Mouse (Mus musculus) heart, embryonic 16.5 days (tissue): ENCODE measurements at regions not wholly inside any gene's neighbourhood (a gene's known extent, or its start where the extent isn't known, plus 50 kb on each side); places are given as distances from the start of the nearest gene placed in this dataset.
"Not testable (repeated sequence)": the region's sequence is repeated elsewhere in the genome, so short reads cannot be mapped to it uniquely, and the experiment has no call there.

ENCODE experiments used
- ATAC-seq: fragments of 200-750 bp; cut with Nextera tagmentation; replicated peaks from 2 replicates; pipeline ENCODE4 v1.8.0; 2017; ENCODE audit warnings: moderate number of reproducible peaks; ENCODE audit not compliant: insufficient read depth, low FRiP score; ENCODE audit errors: extremely low read depth
- H3K27ac ChIP-seq: fragments of 300-500 bp; sonication (generic); 2 replicates; pipeline ENCODE4 v1.5.1; 2014; ENCODE audit warnings: mild to moderate bottlenecking, low read length, control low read depth, moderate library complexity
- H3K27me3 ChIP-seq: fragments of 300-500 bp; sonication (generic); 2 replicates; pipeline ENCODE4 v1.6.1; 2014; ENCODE audit warnings: low read length, mixed read lengths; ENCODE audit not compliant: control insufficient read depth, insufficient read depth
- H3K36me3 ChIP-seq: fragments of 300-500 bp; sonication (generic); 2 replicates; pipeline ENCODE4 v1.6.1; 2014; ENCODE audit not compliant: control insufficient read depth, insufficient read depth
- H3K4me1 ChIP-seq: fragments of 300-500 bp; sonication (generic); 2 replicates; pipeline ENCODE4 v1.6.1; 2014; ENCODE audit warnings: low read length, mixed read lengths; ENCODE audit not compliant: control insufficient read depth, insufficient read depth
- H3K4me2 ChIP-seq: fragments of 300-500 bp; sonication (generic); 2 replicates; pipeline ENCODE4 v1.6.1; 2014; ENCODE audit warnings: low read depth, mild to moderate bottlenecking, control low read depth, low read length
- H3K4me3 ChIP-seq: fragments of 300-500 bp; sonication (generic); 2 replicates; pipeline ENCODE4 v1.5.1; 2014; ENCODE audit warnings: mild to moderate bottlenecking, control low read depth, low read length
- H3K9ac ChIP-seq: fragments of 300-500 bp; sonication (generic); 2 replicates; pipeline ENCODE4 v1.6.1; 2014; ENCODE audit warnings: low read length, control low read depth
- H3K9me3 ChIP-seq: fragments of 300-500 bp; sonication (generic); replicated peaks from 2 replicates; pipeline ENCODE4 v1.6.1; 2016; ENCODE audit warnings: low read length; ENCODE audit not compliant: control insufficient read depth
- WGBS: fragments of 180-500 bp; shearing (Covaris S2); extraction: QIAGEN DNeasy Blood & Tissue Kit; methylation state at CpG from one replicate; pipeline ENCODE4 v1.1.7; 2014; 5-methylcytosine and 5-hydroxymethylcytosine counted together

- Histone ChIP-seq H3K4me2 (no peak overlapping the region), H3K27me3 (no peaks in the 10 kb centered on the region), H3K4me3 (no peak overlapping the region), H3K27ac (no peak overlapping the region), H3K4me1 (no peaks in the 10 kb centered on the region), H3K9me3 (no peaks in the 10 kb centered on the region), H3K36me3 (no peaks in the 10 kb centered on the region), H3K9ac (no peak overlapping the region)
- 43% methylated on average over 6 of the region's 6 CpGs for WGBS
- ATAC-seq = no peak
Observed at GRCm38 (mm10) chr2:114723971-114724666, 69.4 kb upstream of the Dph6 start.

DNA sequence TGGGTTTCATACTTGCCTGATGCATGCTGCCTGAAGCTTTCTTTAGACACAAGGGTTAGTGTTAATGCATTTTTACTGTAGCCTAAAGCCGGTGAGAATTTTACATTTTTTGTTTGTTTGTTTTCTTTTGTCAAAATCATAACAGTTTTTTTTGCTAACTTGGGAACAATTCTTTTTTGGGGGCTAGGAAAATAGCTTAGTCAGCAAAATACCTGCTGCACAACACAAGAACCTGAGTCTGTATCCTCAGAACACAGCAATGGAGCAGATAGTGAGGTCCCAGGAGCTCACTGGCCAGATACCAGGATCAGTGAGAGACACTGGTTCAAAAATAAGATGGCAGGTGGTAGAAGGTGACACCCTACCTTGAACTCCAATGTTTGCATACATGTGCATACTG lies 72.4 kb upstream of the Dph6 start:
- Histone ChIP-seq H3K9ac (no peak overlapping the region), H3K36me3 (no peaks in the 10 kb centered on the region), H3K4me3 (no peak overlapping the region), H3K4me1 (no peaks in the 10 kb centered on the region), H3K27me3 (no peaks in the 10 kb centered on the region), H3K9me3 (no peaks in the 10 kb centered on the region), H3K27ac (no peak overlapping the region), H3K4me2 (no peak overlapping the region)
- WGBS = 85% methylated on average over 1 of the region's 1 CpGs
- no peak for ATAC-seq

GRCm38 (mm10) chr2:114734861-114735569 lies 80.3 kb upstream of the Dph6 start:
- H3K4me3 ChIP-seq = no peak overlapping the region
- H3K27ac ChIP-seq = no peak overlapping the region
- ATAC-seq = no peak
- H3K27me3 ChIP-seq = no peaks in the 10 kb centered on the region
- no peaks in the 10 kb centered on the region for H3K9me3 ChIP-seq
- no peak overlapping the region for H3K4me2 ChIP-seq
- H3K36me3 ChIP-seq = no peaks in the 10 kb centered on the region
- no peak overlapping the region for H3K9ac ChIP-seq
- peaks cover 3% of the 10 kb centered on the region; the same call in 1 of the 2 replicates for H3K4me1 ChIP-seq
- 32% methylated on average over 4 of the region's 4 CpGs for WGBS

GRCm38 (mm10) chr2:114739421-114740212 lies 84.9 kb upstream of the Dph6 start:
- WGBS = 47% methylated on average over 11 of the region's 11 CpGs
- ATAC-seq = no peak
- H3K27me3 ChIP-seq = no peaks in the 10 kb centered on the region
- no peak overlapping the region for H3K4me3 ChIP-seq
- H3K4me2 ChIP-seq = no peak overlapping the region
- H3K9me3 ChIP-seq = no peaks in the 10 kb centered on the region
- no peak overlapping the region for H3K27ac ChIP-seq
- no peaks in the 10 kb centered on the region for H3K36me3 ChIP-seq
- H3K4me1 ChIP-seq = peaks cover 2% of the 10 kb centered on the region; the same call in 1 of the 2 replicates
- no peak overlapping the region for H3K9ac ChIP-seq

DNA sequence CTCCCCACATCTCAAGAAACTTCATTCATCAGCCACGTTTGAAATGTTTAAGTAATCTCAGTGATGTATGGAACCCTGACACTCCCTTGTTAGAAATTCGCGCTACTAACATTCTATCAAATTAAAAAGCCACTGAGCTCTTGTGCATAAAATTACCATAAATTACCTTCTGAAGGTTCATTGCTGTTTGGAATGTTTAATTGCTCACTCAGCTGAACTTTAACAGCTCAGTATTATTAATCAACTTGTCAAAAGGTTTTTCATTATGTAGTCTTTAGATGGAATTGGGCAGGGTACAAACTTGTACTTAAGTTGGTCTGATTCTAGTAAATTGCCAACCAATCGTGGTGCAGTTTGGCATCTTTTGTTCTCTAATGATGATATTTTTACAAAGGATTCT lies 108.5 kb upstream of the Dph6 start:
- WGBS = 68% methylated on average over 4 of the region's 4 CpGs
- H3K4me1 ChIP-seq = no peaks in the 10 kb centered on the region
- H3K27ac ChIP-seq = no peak overlapping the region
- H3K9ac ChIP-seq = no peak overlapping the region
- no peaks in the 10 kb centered on the region for H3K27me3 ChIP-seq
- H3K4me3 ChIP-seq = no peak overlapping the region
- H3K9me3 ChIP-seq = no peaks in the 10 kb centered on the region
- no peak overlapping the region for H3K4me2 ChIP-seq
- no peak for ATAC-seq
- H3K36me3 ChIP-seq = no peaks in the 10 kb centered on the region

- not testable (repeated sequence) for H3K9ac ChIP-seq, H3K4me2 ChIP-seq, ATAC-seq, H3K36me3 ChIP-seq, H3K27me3 ChIP-seq, H3K4me1 ChIP-seq, H3K27ac ChIP-seq, H3K4me3 ChIP-seq, H3K9me3 ChIP-seq
- 89% methylated on average over 6 of the region's 6 CpGs for WGBS
Observed at GRCm38 (mm10) chr2:114773723-114774122, 119.0 kb upstream of the Dph6 start.

DNA sequence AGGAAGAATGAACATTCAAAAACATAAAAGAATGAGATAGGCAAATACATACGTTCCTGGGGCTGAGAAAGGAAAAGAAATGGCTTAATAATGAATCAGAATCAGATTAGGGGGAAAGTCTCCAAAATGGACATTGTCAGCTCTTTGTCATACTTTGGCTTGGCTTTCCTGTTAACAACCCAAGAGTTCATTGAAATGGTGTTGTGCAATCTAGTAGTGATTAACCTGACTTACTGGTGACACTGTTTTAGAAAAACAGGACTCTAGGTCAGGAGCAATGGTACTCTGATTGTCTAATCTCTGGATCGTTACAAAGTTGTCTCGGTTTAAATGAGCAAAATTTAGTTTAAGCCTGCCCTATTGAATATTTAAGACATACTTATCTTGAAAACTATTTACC lies 119.5 kb upstream of the Dph6 start:
- Histone ChIP-seq H3K9me3 (no peaks in the 10 kb centered on the region), H3K4me2 (no peak overlapping the region), H3K36me3 (no peaks in the 10 kb centered on the region), H3K27me3 (no peaks in the 10 kb centered on the region), H3K27ac (no peak overlapping the region), H3K4me3 (no peak overlapping the region), H3K4me1 (no peaks in the 10 kb centered on the region), H3K9ac (no peak overlapping the region)
- WGBS = 90% methylated on average over 3 of the region's 3 CpGs
- no peak for ATAC-seq

DNA sequence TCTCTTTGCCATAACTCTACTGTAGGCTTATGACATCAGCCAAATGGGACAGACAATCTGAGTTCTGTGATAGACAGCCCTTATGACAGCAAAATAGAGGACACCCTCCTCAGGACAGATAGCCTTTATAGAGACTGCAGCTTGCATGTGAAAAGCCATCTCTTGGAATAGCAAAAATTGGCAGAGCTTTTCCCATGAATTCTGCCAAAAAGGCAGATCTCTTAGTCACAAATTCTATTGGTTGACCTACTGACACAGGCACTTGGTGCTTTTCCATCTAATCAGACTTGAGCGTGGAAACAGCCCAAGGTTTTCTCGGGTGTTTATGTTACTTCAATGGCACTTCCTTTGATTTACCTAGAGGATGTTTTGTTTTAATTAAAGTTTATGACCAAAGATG lies 120.8 kb upstream of the Dph6 start:
- H3K9ac ChIP-seq = no peak overlapping the region

GRCm38 (mm10) chr2:114776176-114776575 lies 121.4 kb upstream of the Dph6 start:
- H3K4me2 ChIP-seq = no peak overlapping the region
- no peak overlapping the region for H3K4me3 ChIP-seq
- no peaks in the 10 kb centered on the region for H3K9me3 ChIP-seq
- H3K36me3 ChIP-seq = no peaks in the 10 kb centered on the region
- no peak overlapping the region for H3K27ac ChIP-seq
- no peak for ATAC-seq
- H3K9ac ChIP-seq = no peak overlapping the region
- 56% methylated on average over 2 of the region's 2 CpGs for WGBS
- no peaks in the 10 kb centered on the region for H3K4me1 ChIP-seq
- no peaks in the 10 kb centered on the region for H3K27me3 ChIP-seq

More for the DNA sequence above, 120.8 kb upstream of the Dph6 start:
- WGBS = 48% methylated on average over 2 of the region's 2 CpGs
- no peak for ATAC-seq
- Histone ChIP-seq H3K27me3 (no peaks in the 10 kb centered on the region), H3K36me3 (no peaks in the 10 kb centered on the region), H3K9me3 (no peaks in the 10 kb centered on the region), H3K4me1 (no peaks in the 10 kb centered on the region), H3K4me2 (no peak overlapping the region), H3K27ac (no peak overlapping the region), H3K4me3 (no peak overlapping the region)
